Mouse (Mus musculus) ovary, postnatal 14 days (tissue): Measurements from ENCODE around the gene F830045P16Rik.
"Not testable (repeated sequence)": the region's sequence is repeated elsewhere in the genome, so short reads cannot be mapped to it uniquely, and the experiment has no call there.

Source experiments
- DNase-seq: peaks from one replicate; pipeline ENCODE4 v3.0.0; 2022; ENCODE audit warnings: low spot score

F830045P16Rik gene

DNA sequence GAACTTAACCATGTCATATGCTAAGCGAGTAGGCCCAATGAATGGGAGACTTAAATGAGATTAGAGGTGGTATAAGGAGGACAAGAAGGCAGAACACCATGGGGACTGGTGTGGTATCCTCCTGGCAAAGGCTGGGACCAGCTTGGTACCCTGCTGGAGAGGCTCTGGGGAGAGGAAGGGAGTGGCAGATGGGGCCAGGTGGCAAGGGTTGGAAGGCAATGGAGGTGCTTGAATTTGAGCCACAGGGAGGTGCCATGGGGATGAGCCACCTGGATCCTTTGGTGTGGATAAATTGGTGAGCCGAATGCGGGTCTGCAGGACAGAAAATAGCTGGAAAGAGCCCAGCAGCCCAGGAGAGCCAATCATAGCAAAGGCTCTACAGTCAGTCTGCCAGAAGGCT is 8.5 kb upstream of the F830045P16Rik start:
- DNase-seq: no peak

DNA sequence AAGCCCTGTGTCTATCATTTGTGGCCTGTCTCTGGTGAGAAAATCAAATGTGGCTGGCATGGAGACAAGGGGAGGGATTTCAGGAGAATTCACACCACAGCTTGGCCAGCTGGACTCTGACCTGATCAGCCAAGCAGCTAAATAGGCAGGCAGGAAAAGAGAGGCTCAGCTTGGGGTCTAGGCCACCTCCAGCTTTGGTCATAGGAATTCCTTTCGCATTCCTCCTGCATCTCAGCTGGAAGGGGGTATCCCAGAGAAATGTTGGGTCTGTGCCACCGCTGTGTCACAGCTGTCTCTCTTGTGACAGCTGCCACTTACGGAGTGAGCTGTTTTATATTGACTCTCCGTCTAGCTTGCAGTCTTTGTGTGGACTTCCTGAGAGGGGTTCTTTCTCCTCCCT is 8.0 kb upstream of the F830045P16Rik start:
- DNase-seq: no peak

DNA sequence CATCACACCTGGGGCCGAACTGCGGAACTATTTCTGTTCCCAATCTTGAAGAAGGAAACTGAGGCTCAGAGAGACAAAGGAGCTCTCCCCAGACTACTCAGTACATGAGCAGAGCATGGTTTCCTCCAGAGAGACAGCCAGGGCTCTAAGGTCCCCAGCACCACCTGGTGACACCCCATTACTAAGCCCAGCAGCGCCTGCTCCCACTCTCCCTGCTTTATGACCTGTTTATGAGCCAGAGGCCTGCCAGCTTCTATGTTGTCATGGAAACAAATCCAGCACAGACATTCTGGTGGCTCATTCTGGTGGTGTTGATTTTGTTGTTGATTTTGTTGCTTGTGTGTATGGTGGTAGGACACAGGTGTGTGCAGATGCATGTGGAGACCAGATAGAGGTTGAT is 3.6 kb upstream of the F830045P16Rik start:
- DNase-seq: no peak

DNA sequence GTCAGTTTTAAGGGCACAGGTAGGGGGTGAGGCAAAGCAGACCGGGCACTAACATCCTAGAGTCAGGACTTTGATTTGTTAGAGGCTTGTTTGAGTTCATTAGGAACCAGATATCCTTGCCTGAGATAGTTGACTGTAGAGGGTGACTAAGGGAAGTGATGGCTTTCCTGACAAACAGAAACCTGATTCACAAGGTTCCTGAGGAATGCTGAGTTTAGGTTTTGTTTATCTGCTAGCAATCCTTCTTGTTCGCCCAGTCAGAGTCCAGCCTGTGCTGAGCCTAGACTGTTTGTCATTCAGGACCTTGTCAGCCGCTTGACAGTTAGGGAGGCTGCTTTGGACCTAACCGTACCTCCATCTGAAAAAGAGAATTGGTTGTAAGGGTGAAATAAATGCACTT is 2.8 kb upstream of the F830045P16Rik start:
- no peak for DNase-seq

DNA sequence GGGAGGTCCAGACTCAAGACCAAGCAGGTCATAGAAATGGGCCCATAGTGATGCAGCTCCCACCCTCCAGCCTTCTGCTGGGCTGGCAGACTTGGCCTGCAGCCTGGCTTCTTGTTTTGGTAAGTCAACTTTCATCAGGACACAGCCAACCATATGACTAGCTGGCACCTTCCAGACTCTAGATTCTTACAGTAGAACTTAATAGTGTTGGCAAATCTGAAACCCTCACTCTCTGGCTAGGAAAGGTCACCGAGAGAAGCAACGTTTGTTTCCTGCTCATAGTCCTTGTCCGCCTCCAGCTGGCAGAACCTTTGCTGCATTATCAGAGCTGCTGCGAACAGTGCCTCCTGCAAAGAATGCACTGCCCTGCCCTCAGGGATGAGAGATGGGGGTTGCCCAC is 1.5 kb upstream of the F830045P16Rik start:
- no peak for DNase-seq

DNA sequence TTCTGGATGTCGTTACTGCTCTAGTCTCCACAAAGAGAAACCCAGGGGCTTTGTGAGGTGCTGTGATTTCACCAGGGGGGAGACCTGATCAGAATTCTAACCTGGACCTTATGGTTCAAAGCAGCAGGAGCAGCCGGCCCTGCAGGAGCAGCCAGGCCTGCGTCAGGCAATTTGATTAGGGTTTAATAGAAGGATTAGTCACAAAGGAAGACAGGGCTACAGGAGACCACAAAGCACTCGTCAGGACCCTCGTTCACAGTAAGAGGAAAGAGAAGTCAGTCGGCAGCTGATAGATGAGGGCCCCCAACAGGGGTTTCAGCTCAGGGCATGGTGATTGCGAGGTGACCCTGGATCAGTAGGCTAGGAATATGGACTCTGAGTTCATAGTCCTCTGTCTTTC is 958 bp upstream of the F830045P16Rik start:
- DNase-seq: no peak

DNA sequence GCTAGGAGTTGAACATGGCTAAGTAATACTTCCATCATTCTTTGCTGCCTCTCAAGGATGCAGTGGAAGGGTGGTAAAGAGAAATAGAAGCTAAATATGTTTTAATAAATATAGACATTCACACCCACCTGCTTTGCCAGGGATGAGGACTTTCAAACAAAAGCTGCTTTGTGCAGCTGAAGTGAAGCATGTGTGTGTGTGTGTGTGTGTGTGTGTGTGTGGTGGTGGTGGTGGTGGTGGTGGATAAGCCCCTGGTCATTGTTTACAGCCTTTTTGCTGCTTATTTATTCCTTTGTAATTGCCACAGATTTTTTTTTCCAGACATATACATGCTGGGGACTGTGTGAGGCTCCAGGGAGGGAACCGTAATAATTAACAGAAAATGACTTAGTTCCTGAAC is 524 bp upstream of the F830045P16Rik start:
- no peak for DNase-seq

DNA sequence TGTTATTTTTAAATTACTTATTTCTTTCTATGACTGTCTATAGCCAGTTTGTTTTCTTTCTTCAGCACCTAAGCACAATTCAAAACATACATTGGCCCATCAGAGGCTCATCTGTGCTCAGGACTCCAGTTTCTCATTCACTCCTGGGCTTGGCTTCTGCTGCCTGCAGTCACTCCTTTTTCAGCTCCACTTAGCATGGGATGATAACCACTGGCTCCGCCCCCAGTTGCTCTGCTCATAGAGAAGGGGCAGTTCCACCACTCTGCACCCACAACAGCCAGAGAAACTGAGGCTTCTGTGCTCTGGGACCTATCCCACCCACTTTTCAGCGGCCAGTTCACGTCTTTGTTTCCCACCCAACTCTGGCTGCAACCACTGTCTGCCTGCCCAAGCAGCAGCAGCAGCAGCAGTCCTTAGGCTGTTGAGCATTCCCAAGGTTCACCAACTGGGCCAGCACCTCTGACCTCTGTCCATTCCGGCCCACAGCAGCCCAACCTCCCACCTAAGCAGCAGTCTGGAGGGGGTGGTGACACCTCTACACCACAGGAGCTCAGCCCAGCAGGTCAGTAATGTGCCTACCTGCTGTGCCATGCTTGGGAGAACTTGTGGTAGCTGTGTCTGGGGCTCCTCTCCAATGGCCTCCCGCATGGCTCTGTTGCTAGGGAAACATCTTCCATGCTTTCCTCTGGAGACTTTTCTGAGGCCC is 1.4 kb downstream of the F830045P16Rik start:
- DNase-seq: no peak

DNA sequence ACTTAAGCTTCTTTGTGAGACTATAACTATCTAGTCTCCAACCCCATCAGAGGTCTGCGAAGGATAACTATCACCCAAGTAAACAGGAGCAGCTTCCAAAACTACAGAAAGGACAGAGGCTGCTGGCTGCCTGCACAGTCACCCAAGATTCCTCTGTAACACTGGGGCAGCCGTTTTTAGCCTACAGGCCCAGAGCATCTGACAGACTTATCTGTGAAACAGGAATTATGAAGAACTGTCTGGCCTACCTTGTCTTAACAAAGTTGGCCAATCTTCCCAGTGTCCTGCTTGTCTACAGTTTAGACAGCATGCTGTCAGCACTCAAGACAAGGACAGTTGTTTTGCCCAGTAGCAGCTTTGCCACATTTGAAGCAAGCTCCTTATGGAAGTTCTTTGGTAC is 4.5 kb downstream of the F830045P16Rik start:
- no peak for DNase-seq

DNA sequence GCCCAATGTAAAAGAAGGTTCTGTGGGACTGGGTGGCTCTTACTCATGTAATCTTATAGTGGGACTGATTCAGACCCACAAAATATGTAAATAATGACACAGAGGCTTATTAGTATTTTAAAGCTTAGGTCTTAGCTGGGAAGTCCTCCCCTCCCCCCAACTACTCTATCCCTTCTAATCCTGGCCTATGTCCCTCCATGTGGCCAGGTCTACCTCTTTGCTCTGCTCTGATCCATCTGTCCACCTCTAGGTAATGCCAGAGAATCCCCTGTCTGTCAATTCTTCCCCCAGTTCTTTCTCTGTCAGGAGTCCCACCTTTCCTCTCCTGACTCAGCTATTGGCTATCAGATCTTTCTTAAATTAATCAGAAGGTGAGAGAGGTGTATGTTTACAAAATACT is 5.3 kb downstream of the F830045P16Rik start:
- no peak for DNase-seq

DNA sequence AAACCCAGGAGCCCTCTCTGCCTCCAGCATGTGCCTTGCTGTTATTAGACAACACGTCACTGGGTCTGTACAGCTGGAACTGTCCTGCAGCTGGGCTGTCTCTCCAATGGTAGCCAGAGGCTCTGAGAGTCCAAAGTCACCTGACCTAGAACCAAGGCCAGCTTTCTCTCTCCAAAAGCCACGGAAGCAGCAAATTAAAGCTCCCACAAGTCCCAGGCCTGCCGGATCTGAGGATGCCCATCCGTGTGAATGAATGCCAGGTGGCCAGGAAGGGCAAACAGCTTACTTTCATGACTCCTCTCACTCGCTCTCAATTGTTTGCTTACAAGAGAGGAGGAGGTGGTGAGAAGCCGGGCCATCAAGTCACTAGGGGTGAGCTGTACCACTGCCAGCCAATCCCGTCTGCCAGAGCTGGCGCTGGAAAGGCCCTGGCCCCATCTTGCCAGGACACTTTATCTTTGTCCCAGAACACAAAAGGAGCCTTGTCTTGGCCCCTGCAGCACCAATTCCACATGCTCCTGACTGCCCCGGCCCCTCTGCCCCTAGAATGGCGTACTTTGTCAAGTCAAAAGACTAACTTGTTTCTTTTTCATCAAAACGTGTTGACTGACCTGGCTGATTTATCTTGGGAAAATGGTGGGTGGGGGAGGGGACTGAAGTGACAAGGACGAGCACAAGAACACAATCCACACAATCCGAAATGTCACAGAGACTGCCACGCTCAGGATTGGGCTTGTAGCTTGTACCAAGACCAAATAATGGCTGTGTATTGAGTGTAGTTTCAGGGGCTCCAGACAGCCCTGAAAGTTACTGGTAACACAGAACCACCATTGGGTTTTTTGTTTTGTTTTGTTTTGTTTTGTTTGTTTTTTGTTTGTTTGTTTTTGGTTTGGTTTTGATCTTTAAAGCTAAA is 6.8 kb downstream of the F830045P16Rik start:
- DNase-seq: no peak

DNA sequence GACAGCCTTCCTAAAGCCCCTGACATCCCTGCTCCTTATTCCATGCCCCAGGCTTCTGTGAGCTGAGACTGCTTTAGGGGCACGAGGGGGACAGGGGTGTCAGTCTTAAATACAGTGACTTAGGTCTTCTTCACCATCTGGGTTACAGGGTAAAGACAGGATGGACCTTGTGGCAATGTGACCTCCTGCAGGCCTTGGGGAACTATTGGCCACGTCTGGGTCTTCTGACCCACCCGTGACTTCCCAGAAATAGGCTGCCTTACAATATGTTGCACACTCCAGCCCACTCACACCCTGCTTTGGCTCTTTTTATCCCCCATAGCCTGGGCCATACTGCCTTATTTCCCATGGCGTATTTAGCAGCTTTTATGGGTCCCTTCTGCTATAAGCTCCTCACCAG is 8.5 kb downstream of the F830045P16Rik start:
- no peak for DNase-seq

DNA sequence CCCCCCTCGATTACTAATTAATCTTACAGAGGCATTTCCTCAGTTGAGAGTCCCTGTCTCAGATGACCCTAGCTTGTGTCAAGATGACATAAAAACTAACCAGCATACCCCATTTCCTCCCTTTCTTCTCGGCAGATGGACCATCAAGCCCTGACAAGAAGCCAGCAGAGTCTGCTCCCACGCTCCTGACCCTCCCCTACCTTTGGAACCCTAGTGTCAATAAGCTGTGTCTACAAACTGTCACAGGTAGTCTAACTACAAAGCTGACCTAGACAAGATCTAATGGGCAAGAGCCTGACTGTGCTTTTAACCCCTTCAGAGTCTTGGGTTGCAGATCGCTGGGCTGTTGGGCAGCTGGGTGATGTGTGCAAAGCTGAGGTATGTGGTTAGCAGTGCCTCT is 10.1 kb downstream of the F830045P16Rik start:
- no peak for DNase-seq

DNA sequence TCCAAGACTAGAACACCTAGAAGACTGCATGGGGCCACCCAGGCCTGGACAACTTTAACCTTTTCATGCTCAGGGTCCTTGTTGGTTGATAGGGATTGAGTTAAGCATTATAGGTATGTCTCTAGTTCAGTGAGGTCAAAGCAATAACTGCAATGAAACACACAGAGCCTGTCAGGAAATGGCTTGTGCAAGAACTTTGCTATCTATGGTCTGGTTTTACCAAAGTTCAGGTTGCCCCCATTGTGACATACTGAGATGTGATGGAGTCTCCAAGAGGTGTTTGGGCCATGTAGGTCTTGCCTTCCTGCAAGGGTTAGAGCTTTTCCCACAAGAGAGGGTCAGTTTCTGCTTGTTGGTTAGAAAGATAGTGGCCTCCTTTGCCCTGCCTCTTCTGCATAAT is 10.8 kb downstream of the F830045P16Rik start:
- no peak for DNase-seq

DNA sequence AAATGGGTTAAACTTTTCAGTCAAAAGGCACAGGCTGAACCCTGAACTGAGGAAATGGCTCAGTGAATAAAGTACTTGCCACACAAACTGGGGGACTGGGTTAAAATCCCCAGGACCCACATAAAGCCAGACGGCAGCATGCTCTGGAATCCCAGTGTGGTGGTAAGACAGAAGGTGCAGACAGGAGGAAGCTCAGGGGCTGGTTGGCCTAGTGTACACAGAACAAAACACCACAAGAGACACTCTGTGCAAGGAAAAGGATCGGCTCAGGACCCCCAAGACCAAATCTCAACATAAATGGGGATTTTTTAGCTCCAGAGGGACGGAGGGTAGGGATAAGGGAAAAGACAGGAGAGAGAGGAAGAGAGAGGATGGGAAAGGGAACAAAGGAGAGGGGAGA is 17.9 kb downstream of the F830045P16Rik start:
- DNase-seq: no peak

DNA sequence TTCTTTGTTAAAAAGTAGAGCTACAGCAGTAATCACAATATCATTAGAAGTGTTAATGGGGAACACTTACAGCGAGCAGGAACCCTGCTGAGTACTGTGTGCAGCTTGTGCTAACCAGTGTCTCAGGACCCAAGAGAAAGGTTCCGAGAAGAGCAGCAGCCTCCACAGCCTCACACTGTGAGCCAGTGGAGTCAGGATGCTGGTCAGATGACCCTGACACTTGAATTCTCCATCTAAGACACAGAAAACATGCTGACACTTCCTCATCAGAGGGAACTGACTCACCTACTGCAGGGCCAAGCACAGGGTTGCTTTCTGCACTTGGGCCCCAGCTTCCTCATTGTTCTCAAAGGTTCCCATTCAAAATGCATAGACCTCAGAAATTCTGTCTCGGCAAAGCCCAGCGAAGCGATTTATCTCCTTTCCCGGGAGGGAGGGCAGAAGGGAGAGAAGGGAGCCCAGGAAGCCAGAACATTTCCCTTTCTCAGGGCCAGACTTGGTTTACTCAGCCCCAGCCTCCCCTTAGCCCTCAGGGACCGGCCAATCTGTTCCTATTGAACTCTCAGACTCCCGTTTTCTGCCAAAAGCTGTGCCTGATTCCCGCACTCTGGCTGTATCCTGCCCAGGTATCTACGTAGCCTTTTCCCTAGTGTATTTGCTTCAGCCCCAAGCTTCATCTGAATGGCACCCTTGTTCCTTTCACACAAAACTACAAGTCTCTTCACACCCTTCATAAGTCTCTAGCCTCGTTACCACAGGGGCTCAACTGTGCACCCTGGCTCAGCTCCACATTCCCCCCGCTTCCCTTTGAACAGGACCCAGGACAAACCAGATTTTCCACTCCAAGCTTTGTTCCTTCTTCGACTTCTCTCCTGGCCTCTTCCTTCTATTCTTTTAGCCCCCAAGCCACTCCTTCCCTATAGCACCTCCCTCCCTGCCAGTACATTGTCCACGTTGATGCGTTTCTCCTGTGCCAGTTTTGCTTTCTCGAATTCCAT is 21.2 kb downstream of the F830045P16Rik start:
- DNase-seq: no peak

DNA sequence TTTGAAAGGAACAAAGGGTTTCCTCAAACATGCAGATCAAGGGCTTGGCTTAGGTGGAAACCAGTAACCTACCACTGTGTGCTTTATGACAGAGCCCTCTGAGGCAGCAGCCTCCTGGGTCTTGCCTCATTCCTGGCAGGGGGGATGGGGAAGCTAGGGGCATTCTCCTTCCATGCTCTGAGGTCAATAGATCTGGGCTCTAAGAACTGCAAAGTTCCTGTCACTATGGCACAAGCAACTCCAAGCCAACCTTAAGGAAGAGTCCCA is 22.1 kb downstream of the F830045P16Rik start:
- DNase-seq: no peak

DNA sequence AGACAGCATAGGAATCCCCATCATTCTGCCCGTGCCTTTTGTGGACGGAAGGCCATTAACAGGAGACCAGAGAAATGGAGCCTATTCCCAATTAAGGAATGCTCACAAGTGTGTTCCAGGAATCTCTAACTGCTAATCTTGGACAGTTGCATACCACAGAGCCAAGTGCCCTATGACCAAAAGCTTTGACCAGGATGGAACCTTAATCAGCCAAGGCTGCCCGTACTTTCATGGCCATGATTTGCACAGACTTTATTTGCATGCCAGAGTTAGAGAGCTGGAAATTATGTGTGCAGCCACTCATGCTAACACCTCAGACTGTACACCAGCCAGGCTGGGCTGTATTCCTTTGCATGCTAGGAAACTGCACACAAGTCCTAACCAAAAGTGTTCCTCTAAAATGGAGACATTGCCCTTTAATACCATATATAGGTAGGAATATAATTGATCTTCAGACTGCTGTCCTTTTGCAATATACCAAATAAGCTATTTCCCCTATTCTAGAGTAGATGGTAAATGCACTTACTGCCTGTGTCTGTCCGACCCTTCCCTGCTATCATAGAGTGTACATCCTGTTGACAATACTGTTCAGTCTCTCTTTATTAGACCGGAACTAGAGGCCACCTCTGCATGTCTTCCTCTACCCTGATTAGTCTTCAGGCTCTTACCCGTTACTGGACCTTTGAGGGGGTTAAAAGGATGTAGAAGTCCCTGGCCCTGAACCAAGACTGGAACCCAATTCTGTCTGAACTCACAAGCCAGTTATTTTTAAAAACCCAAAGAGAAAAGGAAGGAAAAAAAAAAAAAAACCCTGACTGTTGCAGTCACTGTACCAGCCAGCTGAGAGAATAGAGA is 22.6 kb downstream of the F830045P16Rik start:
- no peak for DNase-seq

DNA sequence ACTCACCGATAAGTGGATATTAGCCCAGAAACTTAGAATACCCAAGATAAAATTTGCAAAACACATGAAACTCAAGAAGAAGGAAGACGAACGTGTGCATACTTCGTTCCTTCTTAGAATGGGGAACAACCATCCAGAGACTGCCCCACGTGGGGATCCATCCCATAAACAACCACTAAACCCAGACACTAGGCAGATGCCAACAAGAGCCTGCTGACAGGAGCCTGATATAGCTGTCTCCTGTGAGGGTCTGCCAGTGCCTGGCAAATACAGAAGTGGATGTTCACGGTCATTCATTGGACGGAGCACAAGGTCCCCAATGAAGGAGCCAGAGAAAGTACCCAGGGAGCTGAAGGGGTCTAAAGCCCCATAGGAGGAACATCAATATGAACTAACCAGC is 24.3 kb downstream of the F830045P16Rik start:
- DNase-seq: not testable (repeated sequence)

DNA sequence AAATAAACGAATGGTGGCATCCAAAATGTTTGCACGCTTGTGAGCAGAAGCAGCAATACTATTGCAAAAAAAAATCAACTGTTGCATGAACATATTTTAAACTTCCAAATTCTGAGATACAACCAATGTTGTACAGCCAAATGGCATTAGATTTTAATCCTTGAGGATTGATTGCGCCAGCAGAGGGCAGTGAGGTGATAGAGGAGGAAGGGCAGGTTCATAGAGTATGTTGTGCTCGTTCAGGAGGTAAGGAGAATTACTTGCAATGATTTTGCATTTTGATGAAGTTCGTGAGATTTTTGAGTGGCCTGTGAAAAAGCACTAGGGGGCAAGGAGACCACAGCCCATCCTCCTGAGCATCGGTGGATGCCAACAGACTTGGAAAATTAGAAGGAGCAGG is 33.8 kb downstream of the F830045P16Rik start:
- DNase-seq: peak; percentile 52

DNA sequence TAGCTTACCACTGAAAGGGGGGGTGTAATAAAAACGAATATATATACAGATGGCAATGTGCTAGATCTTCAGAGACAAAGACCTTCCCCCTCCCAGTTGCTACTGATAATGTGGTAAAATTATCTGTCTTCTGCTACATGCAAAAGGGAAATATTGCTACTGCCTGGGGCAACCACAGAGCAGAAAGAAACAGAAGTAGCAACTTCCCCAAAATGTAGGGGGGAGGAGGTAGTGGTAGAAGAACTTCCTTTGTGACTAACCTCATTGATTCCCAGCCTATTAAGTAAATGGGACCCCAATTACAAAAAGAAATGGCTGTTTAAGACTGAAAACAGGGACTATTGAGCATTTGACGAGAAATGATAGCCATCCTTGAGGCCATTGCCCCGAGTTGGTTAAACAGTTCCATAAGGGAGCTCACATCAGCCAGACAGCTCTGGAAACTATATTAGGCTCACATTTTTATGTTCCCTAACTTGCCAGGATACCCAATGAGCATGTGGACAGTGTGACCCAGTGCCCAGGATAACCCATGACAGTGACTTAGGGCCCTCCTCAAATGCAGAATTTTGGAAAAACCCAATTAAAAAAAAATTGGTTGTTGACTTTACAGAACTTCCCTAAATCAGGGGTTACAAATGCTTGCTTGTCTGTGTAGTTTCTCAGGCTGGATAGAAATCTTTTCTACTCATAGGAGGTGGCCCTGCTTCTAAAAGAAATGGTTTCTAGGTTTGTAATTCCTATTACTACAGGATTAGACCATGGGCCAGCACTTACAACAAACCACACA is 46.7 kb downstream of the F830045P16Rik start:
- no peak for DNase-seq
